Mouse (Mus musculus) hindbrain, embryonic 16.5 days (tissue): ENCODE measurements at regions not wholly inside any gene's neighbourhood (a gene's known extent, or its start where the extent isn't known, plus 50 kb on each side); places are given as distances from the start of the nearest gene placed in this dataset.

Experiments
- ATAC-seq: fragments of 200-750 bp; cut with Nextera tagmentation; 2 replicates; pipeline ENCODE4 v1.8.0; 2017; ENCODE audit warnings: moderate TSS enrichment, moderate library complexity
- H3K27ac ChIP-seq: fragments of 300-500 bp; sonication (generic); 2 replicates; pipeline ENCODE4 v1.5.1; 2014; ENCODE audit warnings: low read depth, mild to moderate bottlenecking, control low read depth, low read length, moderate library complexity
- H3K27me3 ChIP-seq: fragments of 300-500 bp; sonication (generic); replicated peaks from 2 replicates; pipeline ENCODE4 v1.6.1; 2014; ENCODE audit warnings: low read length; ENCODE audit not compliant: control insufficient read depth, insufficient read depth
- H3K36me3 ChIP-seq: fragments of 300-500 bp; sonication (generic); 2 replicates; pipeline ENCODE4 v1.6.1; 2014; ENCODE audit warnings: mild to moderate bottlenecking, low read length, moderate library complexity, mixed read lengths; ENCODE audit not compliant: control insufficient read depth, insufficient read depth
- H3K4me1 ChIP-seq: fragments of 300-500 bp; sonication (generic); 2 replicates; pipeline ENCODE4 v1.6.1; 2014; ENCODE audit warnings: low read depth, low read length; ENCODE audit not compliant: control insufficient read depth, insufficient read depth
- H3K4me2 ChIP-seq: fragments of 300-500 bp; sonication (generic); 2 replicates; pipeline ENCODE4 v1.6.1; 2014; ENCODE audit warnings: mild to moderate bottlenecking, low read length, control low read depth, moderate library complexity
- H3K4me3 ChIP-seq: fragments of 300-500 bp; sonication (generic); 2 replicates; pipeline ENCODE4 v1.5.1; 2014; ENCODE audit warnings: mild to moderate bottlenecking, low read length, control low read depth, moderate library complexity
- H3K9ac ChIP-seq: fragments of 300-500 bp; sonication (generic); 2 replicates; pipeline ENCODE4 v1.6.1; 2014; ENCODE audit warnings: low read depth, mild to moderate bottlenecking, control low read depth, low read length, moderate library complexity
- H3K9me3 ChIP-seq: fragments of 300-500 bp; sonication (generic); 2 replicates; pipeline ENCODE4 v1.6.1; 2014; ENCODE audit warnings: mild to moderate bottlenecking, low read length, moderate library complexity; ENCODE audit not compliant: control insufficient read depth
- WGBS: fragments of 180-500 bp; shearing (Covaris S2); extraction: QIAGEN DNeasy Blood & Tissue Kit; methylation state at CpG from one replicate; pipeline ENCODE4 v1.1.7; 2014; 5-methylcytosine and 5-hydroxymethylcytosine counted together

GRCm38 (mm10) chr6:101521316-101521715 lies 143.6 kb upstream of the Pdzrn3 start:
- Histone ChIP-seq H3K4me2 (no peak overlapping the region), H3K4me3 (no peak overlapping the region), H3K4me1 (no peaks in the 10 kb centered on the region), H3K27ac (no peak overlapping the region), H3K27me3 (no peaks in the 10 kb centered on the region), H3K9ac (no peak overlapping the region), H3K9me3 (no peaks in the 10 kb centered on the region), H3K36me3 (no peaks in the 10 kb centered on the region)
- ATAC-seq, result no peak
- 90% methylated on average over 6 of the region's 6 CpGs for WGBS

GRCm38 (mm10) chr6:101520755-101521154 lies 143.1 kb upstream of the Pdzrn3 start:
- no peaks in the 10 kb centered on the region for H3K27me3 ChIP-seq

GRCm38 (mm10) chr6:101518904-101519701 lies 141.4 kb upstream of the Pdzrn3 start:
- Histone ChIP-seq H3K36me3 (no peaks in the 10 kb centered on the region), H3K9me3 (no peaks in the 10 kb centered on the region), H3K4me1 (no peaks in the 10 kb centered on the region), H3K4me2 (no peak overlapping the region), H3K9ac (no peak overlapping the region), H3K4me3 (no peak overlapping the region), H3K27ac (no peak overlapping the region; the same call in 1 of the 2 replicates), H3K27me3 (no peaks in the 10 kb centered on the region)
- no peak for ATAC-seq
- WGBS, result 54% methylated on average over 9 of the region's 9 CpGs

More at GRCm38 (mm10) chr6:101520755-101521154, 143.1 kb upstream of the Pdzrn3 start:
- 83% methylated on average over 3 of the region's 3 CpGs for WGBS
- no peak overlapping the region for H3K4me3 ChIP-seq
- no peaks in the 10 kb centered on the region for H3K4me1 ChIP-seq
- H3K27ac ChIP-seq, result no peak overlapping the region
- no peaks in the 10 kb centered on the region for H3K9me3 ChIP-seq
- H3K36me3 ChIP-seq, result no peaks in the 10 kb centered on the region
- no peak for ATAC-seq
- H3K4me2 ChIP-seq, result no peak overlapping the region
- no peak overlapping the region for H3K9ac ChIP-seq

- Histone ChIP-seq H3K27ac (no peak overlapping the region), H3K36me3 (no peaks in the 10 kb centered on the region), H3K9ac (no peak overlapping the region), H3K9me3 (no peaks in the 10 kb centered on the region), H3K27me3 (no peaks in the 10 kb centered on the region), H3K4me2 (no peak overlapping the region), H3K4me1 (no peaks in the 10 kb centered on the region), H3K4me3 (no peak overlapping the region)
- WGBS, result 72% methylated on average over 2 of the region's 2 CpGs
- no peak for ATAC-seq
Observed at GRCm38 (mm10) chr6:101517584-101517983, 139.9 kb upstream of the Pdzrn3 start.

- no peak overlapping the region for H3K9ac ChIP-seq
- no peak overlapping the region for H3K4me2 ChIP-seq
- 66% methylated on average over 2 of the region's 2 CpGs for WGBS
- H3K36me3 ChIP-seq, result no peaks in the 10 kb centered on the region
- no peaks in the 10 kb centered on the region for H3K9me3 ChIP-seq
- H3K27me3 ChIP-seq, result no peaks in the 10 kb centered on the region
- no peak for ATAC-seq
- no peak overlapping the region for H3K27ac ChIP-seq
- no peak overlapping the region for H3K4me3 ChIP-seq
- no peaks in the 10 kb centered on the region for H3K4me1 ChIP-seq
Observed at GRCm38 (mm10) chr6:101513696-101514095, 136.0 kb upstream of the Pdzrn3 start.

GRCm38 (mm10) chr6:101502149-101502548 lies 124.5 kb upstream of the Pdzrn3 start:
- no peak overlapping the region for H3K27ac ChIP-seq
- H3K36me3 ChIP-seq, result no peaks in the 10 kb centered on the region
- H3K4me2 ChIP-seq, result no peak overlapping the region
- H3K4me3 ChIP-seq, result no peak overlapping the region
- ATAC-seq, result no peak
- no peak overlapping the region for H3K9ac ChIP-seq
- no peaks in the 10 kb centered on the region for H3K4me1 ChIP-seq
- no peaks in the 10 kb centered on the region for H3K27me3 ChIP-seq
- 39% methylated on average over 5 of the region's 5 CpGs for WGBS
- no peaks in the 10 kb centered on the region for H3K9me3 ChIP-seq

GRCm38 (mm10) chr6:101501716-101502115 lies 124.0 kb upstream of the Pdzrn3 start:
- Histone ChIP-seq H3K4me1 (no peaks in the 10 kb centered on the region), H3K36me3 (no peaks in the 10 kb centered on the region), H3K4me3 (no peak overlapping the region), H3K9me3 (no peaks in the 10 kb centered on the region), H3K27ac (no peak overlapping the region), H3K27me3 (no peaks in the 10 kb centered on the region), H3K9ac (no peak overlapping the region), H3K4me2 (no peak overlapping the region)
- ATAC-seq, result no peak
- 76% methylated on average over 4 of the region's 4 CpGs for WGBS

- H3K9ac ChIP-seq, result no peak overlapping the region
- no peak overlapping the region for H3K4me2 ChIP-seq
- no peak overlapping the region for H3K27ac ChIP-seq
- ATAC-seq, result no peak
- H3K4me1 ChIP-seq, result no peaks in the 10 kb centered on the region
- H3K9me3 ChIP-seq, result no peaks in the 10 kb centered on the region
- no peak overlapping the region for H3K4me3 ChIP-seq
- H3K27me3 ChIP-seq, result no peaks in the 10 kb centered on the region
- H3K36me3 ChIP-seq, result no peaks in the 10 kb centered on the region
Observed at GRCm38 (mm10) chr6:101500202-101500601, 122.5 kb upstream of the Pdzrn3 start.

GRCm38 (mm10) chr6:101488466-101488865 lies 110.8 kb upstream of the Pdzrn3 start:
- no peaks in the 10 kb centered on the region for H3K36me3 ChIP-seq
- ATAC-seq, result no peak
- no peak overlapping the region for H3K4me2 ChIP-seq
- WGBS, result 61% methylated on average over 2 of the region's 2 CpGs
- no peak overlapping the region for H3K27ac ChIP-seq
- H3K9me3 ChIP-seq, result no peaks in the 10 kb centered on the region
- H3K9ac ChIP-seq, result no peak overlapping the region
- no peak overlapping the region for H3K4me3 ChIP-seq
- H3K4me1 ChIP-seq, result no peaks in the 10 kb centered on the region
- H3K27me3 ChIP-seq, result no peaks in the 10 kb centered on the region
